Mouse (Mus musculus): ENCODE measurements around the gene Dennd1a. TPM values are rescaled to one million over a fixed set of nuclear protein-coding genes. Genes with fewer than 3 reads are reported as not detected.

The Dennd1a gene
- polyA plus RNA-seq, 1 experiment from 2014 or later = 24.9 TPM

DNA sequence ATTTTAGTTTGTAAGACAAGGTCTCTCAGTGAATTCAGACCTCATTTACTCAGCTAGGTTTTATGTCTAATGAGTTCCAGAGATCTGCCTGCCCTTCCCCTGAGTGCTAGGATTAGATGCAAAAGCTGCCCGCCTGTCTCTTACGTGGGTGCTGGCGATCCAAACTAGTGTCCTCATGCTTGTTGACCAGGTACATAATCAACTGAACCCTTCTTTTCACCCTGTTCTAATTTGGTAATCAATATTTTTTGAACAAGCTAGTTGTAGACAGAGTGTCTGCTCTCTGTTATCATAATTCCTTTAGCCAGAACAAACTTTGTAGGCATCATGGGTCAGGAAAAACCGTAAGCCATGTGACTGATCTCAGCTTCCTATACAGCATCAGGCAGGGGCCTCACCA, 241.9 kb downstream of the Dennd1a start:
- H3K4me3 ChIP-seq (replicated peaks) = no peak overlapping the region

GRCm38 (mm10) chr2:38040845-38041244, 246.3 kb downstream of the Dennd1a start:
- H3K36me3 ChIP-seq = no peaks in the 10 kb centered on the region
- H3K4me3 ChIP-seq (replicated peaks) = no peak overlapping the region
- WGBS = 64% methylated on average over 3 of the region's 3 CpGs
- no peak overlapping the region for H3K27ac ChIP-seq
- no peak for ATAC-seq (ENCODE audit: insufficient number of reproducible peaks, insufficient read depth, low FRiP score, low TSS enrichment, low read depth)
- H3K27me3 ChIP-seq = no peaks in the 10 kb centered on the region
- H3K4me2 ChIP-seq = no peak overlapping the region
- H3K9ac ChIP-seq (replicated peaks) = no peak overlapping the region
- no peaks in the 10 kb centered on the region for H3K9me3 ChIP-seq
- H3K4me1 ChIP-seq (replicated peaks) = no peaks in the 10 kb centered on the region

More for the DNA sequence above, 241.9 kb downstream of the Dennd1a start:
- 57% methylated on average over 4 of the region's 4 CpGs for WGBS
- H3K4me1 ChIP-seq (replicated peaks) = no peaks in the 10 kb centered on the region
- no peak for ATAC-seq (ENCODE audit: insufficient number of reproducible peaks, insufficient read depth, low FRiP score, low TSS enrichment, low read depth)
- no peak overlapping the region for H3K4me2 ChIP-seq
- no peaks in the 10 kb centered on the region for H3K9me3 ChIP-seq
- H3K36me3 ChIP-seq = no peaks in the 10 kb centered on the region
- H3K9ac ChIP-seq (replicated peaks) = no peak overlapping the region
- no peak overlapping the region for H3K27ac ChIP-seq
- H3K27me3 ChIP-seq = no peaks in the 10 kb centered on the region

DNA sequence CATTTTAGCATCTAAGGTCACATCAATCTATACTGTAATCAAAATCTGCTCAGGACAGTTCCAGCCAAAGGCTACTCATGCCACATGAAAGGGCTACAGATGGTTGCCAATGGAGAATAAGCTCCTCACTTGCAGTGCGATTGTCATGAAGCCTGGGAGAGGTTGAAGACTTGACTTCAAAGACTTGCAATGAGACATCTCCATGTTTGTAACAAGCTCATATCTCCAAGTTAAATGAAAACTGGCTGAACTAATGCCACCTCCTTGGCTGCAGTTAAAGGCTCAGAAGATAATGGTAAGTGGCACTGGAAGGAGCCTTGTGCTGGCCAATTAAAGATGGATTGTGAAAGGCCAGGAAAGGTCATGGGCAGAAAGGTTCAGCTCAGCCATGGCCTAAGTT, 247.6 kb downstream of the Dennd1a start:
- no peak overlapping the region for H3K27ac ChIP-seq
- H3K4me2 ChIP-seq = no peak overlapping the region
- H3K27me3 ChIP-seq = no peaks in the 10 kb centered on the region
- H3K4me1 ChIP-seq (replicated peaks) = no peaks in the 10 kb centered on the region
- no peaks in the 10 kb centered on the region for H3K9me3 ChIP-seq
- no peak overlapping the region for H3K4me3 ChIP-seq (replicated peaks)
- H3K9ac ChIP-seq (replicated peaks) = no peak overlapping the region
- ATAC-seq (ENCODE audit: insufficient number of reproducible peaks, insufficient read depth, low FRiP score, low TSS enrichment, low read depth) = no peak
- 91% methylated on average over 1 of the region's 1 CpGs for WGBS
- no peaks in the 10 kb centered on the region for H3K36me3 ChIP-seq

DNA sequence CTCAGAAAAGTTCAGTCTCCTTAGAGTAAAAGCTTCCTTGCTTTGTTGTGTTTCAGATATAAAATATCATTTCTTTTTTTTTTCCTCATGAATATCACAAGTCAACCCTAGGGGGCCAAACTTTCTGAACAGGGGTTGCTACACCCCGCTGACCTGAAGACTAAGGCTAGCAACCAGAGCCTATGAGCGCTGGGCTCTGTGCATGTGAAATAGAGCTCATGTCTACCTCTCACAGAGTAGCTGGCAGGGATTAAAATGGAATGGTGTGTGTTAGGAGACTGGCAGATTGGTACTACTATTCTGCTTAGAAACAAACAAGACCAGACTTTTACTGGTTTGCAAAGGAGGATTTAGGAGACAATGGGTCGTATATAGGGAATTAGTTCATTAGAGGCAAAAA, 258.9 kb downstream of the Dennd1a start:
- Histone ChIP-seq H3K36me3 (no peaks in the 10 kb centered on the region), H3K4me3 (replicated peaks) (no peak overlapping the region), H3K4me2 (no peak overlapping the region), H3K9ac (replicated peaks) (no peak overlapping the region), H3K4me1 (replicated peaks) (peaks cover 5% of the 10 kb centered on the region; the same call in 1 of the 2 replicates), H3K27ac (no peak overlapping the region), H3K27me3 (no peaks in the 10 kb centered on the region), H3K9me3 (no peaks in the 10 kb centered on the region)
- WGBS = 89% methylated on average over 3 of the region's 3 CpGs
- ATAC-seq (ENCODE audit: insufficient number of reproducible peaks, insufficient read depth, low FRiP score, low TSS enrichment, low read depth) = no peak

DNA sequence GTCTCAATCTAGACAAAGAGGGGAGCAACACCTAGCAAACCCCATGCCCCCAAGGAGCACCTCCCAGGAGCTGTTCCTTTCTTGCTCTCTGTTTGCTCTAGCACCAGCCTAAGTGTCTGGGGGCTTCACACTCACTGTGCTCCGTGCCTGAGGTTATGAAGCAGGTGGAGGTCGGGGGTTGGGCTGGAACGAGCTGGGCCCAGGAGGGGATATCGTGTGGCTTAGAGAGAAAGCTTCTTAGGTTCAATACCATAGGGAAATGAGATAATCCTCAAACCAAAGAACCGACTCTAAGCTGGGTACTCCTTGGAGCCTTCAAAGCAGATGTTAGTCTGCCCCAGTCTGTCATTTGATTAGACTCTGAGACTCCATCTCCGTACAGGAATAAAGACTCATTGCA, 261.6 kb downstream of the Dennd1a start:
- H3K4me1 ChIP-seq (replicated peaks) = peaks cover 5% of the 10 kb centered on the region; the same call in 1 of the 2 replicates
- no peaks in the 10 kb centered on the region for H3K27me3 ChIP-seq
- no peak overlapping the region for H3K4me2 ChIP-seq
- no peak overlapping the region for H3K27ac ChIP-seq
- H3K4me3 ChIP-seq (replicated peaks) = no peak overlapping the region
- WGBS = 38% methylated on average over 6 of the region's 6 CpGs
- no peaks in the 10 kb centered on the region for H3K36me3 ChIP-seq
- no peaks in the 10 kb centered on the region for H3K9me3 ChIP-seq
- H3K9ac ChIP-seq (replicated peaks) = no peak overlapping the region
- no peak for ATAC-seq (ENCODE audit: insufficient number of reproducible peaks, insufficient read depth, low FRiP score, low TSS enrichment, low read depth)

DNA sequence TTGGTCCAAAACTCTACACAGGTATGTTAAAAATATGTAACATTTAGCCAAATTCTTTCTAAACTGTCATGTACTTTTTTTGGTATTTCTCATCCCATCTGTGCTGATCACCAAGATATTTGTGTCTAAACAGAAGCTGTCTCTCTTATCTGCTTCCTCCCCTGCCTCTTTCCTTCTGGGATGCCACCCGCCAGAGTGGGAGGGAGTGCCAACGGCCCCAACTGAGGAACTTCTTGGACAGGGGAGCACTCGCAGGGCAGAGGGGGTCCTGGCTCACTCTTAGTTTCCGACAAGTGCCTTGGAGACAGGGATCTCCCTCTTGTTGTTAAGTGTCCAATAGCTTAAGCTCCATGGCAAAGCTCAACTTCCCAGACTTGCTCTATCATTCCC, 263.5 kb downstream of the Dennd1a start:
- peaks cover 5% of the 10 kb centered on the region; the same call in 1 of the 2 replicates for H3K4me1 ChIP-seq (replicated peaks)
- H3K27ac ChIP-seq = no peak overlapping the region
- H3K4me3 ChIP-seq (replicated peaks) = no peak overlapping the region
- no peak overlapping the region for H3K4me2 ChIP-seq
- no peak for ATAC-seq (ENCODE audit: insufficient number of reproducible peaks, insufficient read depth, low FRiP score, low TSS enrichment, low read depth)
- no peaks in the 10 kb centered on the region for H3K9me3 ChIP-seq
- H3K36me3 ChIP-seq = no peaks in the 10 kb centered on the region
- no peaks in the 10 kb centered on the region for H3K27me3 ChIP-seq
- H3K9ac ChIP-seq (replicated peaks) = no peak overlapping the region
- WGBS = 72% methylated on average over 4 of the region's 4 CpGs

DNA sequence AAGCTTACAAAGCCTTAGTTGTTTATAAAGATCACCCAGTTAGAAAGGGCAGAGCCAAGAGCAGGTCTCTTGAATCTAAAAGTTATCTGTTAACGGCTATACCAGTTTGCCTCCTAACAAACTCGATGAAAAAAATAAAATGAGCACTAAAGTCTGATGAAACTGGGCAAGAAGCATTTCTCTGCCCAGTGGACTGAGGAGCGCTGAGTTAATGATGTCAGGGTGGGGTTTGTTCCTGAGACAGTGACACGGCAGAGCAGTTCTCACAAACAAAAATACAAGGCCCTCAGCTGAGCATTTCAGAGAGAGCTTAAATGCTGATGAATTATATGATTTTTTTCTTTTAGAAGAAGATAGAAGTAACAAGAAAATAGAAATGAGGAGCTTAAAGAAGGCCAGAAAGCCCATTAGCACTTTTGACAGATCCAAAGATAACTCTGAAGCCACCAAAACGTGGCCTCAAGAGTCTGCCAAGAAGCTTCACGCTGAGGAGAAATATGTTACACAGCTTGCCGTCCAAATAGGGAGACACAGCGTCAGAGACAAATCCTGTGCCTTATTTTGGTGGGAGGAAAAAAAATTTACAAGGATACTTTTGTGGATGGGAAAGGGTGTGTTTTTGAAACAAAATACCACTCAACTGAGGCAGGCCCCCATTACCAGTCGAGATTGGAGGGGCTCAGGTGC, 264.0 kb downstream of the Dennd1a start:
- Histone ChIP-seq H3K36me3 (no peaks in the 10 kb centered on the region), H3K9ac (replicated peaks) (no peak overlapping the region), H3K4me2 (no peak overlapping the region), H3K27me3 (no peaks in the 10 kb centered on the region), H3K4me1 (replicated peaks) (peaks cover 5% of the 10 kb centered on the region; the same call in 1 of the 2 replicates), H3K9me3 (no peaks in the 10 kb centered on the region), H3K4me3 (replicated peaks) (no peak overlapping the region), H3K27ac (no peak overlapping the region)
- ATAC-seq (ENCODE audit: insufficient number of reproducible peaks, insufficient read depth, low FRiP score, low TSS enrichment, low read depth) = no peak
- 81% methylated on average over 9 of the region's 9 CpGs for WGBS

GRCm38 (mm10) chr2:38021166-38021565, 266.0 kb downstream of the Dennd1a start:
- Histone ChIP-seq H3K4me2 (no peak overlapping the region), H3K4me1 (replicated peaks) (peaks cover 5% of the 10 kb centered on the region; the same call in 1 of the 2 replicates), H3K9me3 (no peaks in the 10 kb centered on the region), H3K4me3 (replicated peaks) (no peak overlapping the region), H3K27ac (no peak overlapping the region), H3K36me3 (no peaks in the 10 kb centered on the region), H3K9ac (replicated peaks) (no peak overlapping the region), H3K27me3 (no peaks in the 10 kb centered on the region)
- ATAC-seq (ENCODE audit: insufficient number of reproducible peaks, insufficient read depth, low FRiP score, low TSS enrichment, low read depth) = no peak
- WGBS = 95% methylated on average over 9 of the region's 9 CpGs

GRCm38 (mm10) chr2:38014702-38015101, 272.5 kb downstream of the Dennd1a start:
- Histone ChIP-seq H3K9me3 (no peaks in the 10 kb centered on the region), H3K4me1 (replicated peaks) (peaks cover 6% of the 10 kb centered on the region), H3K27me3 (no peaks in the 10 kb centered on the region), H3K36me3 (no peaks in the 10 kb centered on the region), H3K4me2 (no peak overlapping the region), H3K27ac (no peak overlapping the region), H3K4me3 (replicated peaks) (no peak overlapping the region), H3K9ac (replicated peaks) (no peak overlapping the region)
- WGBS = 96% methylated on average over 1 of the region's 1 CpGs
- no peak for ATAC-seq (ENCODE audit: insufficient number of reproducible peaks, insufficient read depth, low FRiP score, low TSS enrichment, low read depth)

DNA sequence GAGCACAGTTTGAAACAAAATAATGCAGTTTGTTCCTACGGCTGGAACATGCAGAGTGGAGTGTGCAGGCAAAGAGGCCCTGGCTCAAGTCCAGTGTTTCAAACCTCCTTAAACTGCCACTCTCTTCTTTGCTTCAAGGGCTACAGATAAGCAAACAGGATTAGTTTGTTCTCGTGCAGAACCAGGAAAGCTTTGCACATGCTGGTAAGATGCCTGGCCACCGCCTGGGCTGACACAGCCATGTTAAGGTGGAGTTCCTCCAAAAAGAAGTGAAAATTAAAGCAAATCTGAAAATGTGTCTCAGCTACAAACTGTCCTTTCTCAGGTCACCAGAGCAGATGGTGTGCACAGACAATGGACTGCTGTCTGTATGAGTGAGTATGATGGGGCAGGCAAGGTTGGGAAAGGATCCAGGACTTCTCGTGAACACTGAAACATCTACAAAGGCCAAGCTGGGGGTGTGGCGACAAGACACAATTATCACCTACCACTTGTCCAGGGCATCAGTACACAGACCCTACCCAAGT, 273.3 kb downstream of the Dennd1a start:
- H3K4me3 ChIP-seq (replicated peaks) = no peak overlapping the region
- H3K9ac ChIP-seq (replicated peaks) = no peak overlapping the region
- WGBS = 55% methylated on average over 5 of the region's 5 CpGs
- no peaks in the 10 kb centered on the region for H3K9me3 ChIP-seq
- H3K27ac ChIP-seq = peak overlapping the region; percentile 56; the same call in 1 of the 2 replicates
- H3K4me2 ChIP-seq = no peak overlapping the region
- H3K36me3 ChIP-seq = no peaks in the 10 kb centered on the region
- H3K27me3 ChIP-seq = no peaks in the 10 kb centered on the region
- no peak for ATAC-seq (ENCODE audit: insufficient number of reproducible peaks, insufficient read depth, low FRiP score, low TSS enrichment, low read depth)
- H3K4me1 ChIP-seq (replicated peaks) = peaks cover 6% of the 10 kb centered on the region

GRCm38 (mm10) chr2:38007238-38007637, 280.0 kb downstream of the Dennd1a start:
- Histone ChIP-seq H3K27me3 (no peaks in the 10 kb centered on the region), H3K27ac (no peak overlapping the region), H3K4me1 (replicated peaks) (peaks cover 8% of the 10 kb centered on the region), H3K9ac (replicated peaks) (no peak overlapping the region), H3K4me3 (replicated peaks) (no peak overlapping the region), H3K9me3 (no peaks in the 10 kb centered on the region), H3K4me2 (no peak overlapping the region), H3K36me3 (no peaks in the 10 kb centered on the region)
- 42% methylated on average over 1 of the region's 1 CpGs for WGBS
- no peak for ATAC-seq (ENCODE audit: insufficient number of reproducible peaks, insufficient read depth, low FRiP score, low TSS enrichment, low read depth)

DNA sequence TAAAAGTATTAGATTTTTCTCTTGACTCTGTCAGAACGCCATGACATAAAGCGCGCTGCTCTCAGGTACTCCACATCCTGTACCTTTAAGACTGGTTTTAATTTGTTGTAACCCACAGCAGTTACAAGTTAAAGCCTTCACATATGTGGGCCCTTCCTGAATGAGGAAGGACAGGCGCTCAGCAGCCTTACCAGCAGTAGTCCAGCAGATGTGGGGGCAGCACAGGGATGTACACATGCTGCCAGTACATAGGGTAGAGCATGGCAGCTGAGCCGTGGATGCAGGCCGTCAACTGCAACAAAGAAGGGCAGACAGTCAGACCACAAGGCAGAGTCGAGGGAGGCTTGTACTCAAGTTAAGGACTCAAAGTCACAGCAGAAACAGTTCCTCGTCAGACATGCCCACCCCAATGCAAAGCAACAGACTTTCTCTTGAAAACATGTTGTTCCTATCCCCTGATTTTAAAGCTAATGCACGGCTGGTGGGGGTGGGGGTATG, 284.0 kb downstream of the Dennd1a start:
- Histone ChIP-seq H3K36me3 (no peaks in the 10 kb centered on the region), H3K4me2 (no peak overlapping the region), H3K9ac (replicated peaks) (no peak overlapping the region), H3K9me3 (no peaks in the 10 kb centered on the region), H3K4me3 (replicated peaks) (no peak overlapping the region), H3K4me1 (replicated peaks) (peaks cover 8% of the 10 kb centered on the region), H3K27me3 (no peaks in the 10 kb centered on the region), H3K27ac (peak overlapping the region; percentile 75)
- 34% methylated on average over 9 of the region's 9 CpGs for WGBS
- ATAC-seq (ENCODE audit: insufficient number of reproducible peaks, insufficient read depth, low FRiP score, low TSS enrichment, low read depth) = no peak

All from limb, embryonic 12.5 days (tissue).